Mouse (Mus musculus) layer of hippocampus, postnatal 10 days (tissue): Measurements from ENCODE around the gene Ehd1. TPM values are rescaled to one million over a fixed set of nuclear protein-coding genes. Genes with fewer than 3 reads are reported as not detected.

ENCODE experiments used
- DNase-seq, 2 experiments: peaks; one replicate each; pipeline ENCODE4 v3.0.0; 2021; ENCODE audit warnings: low spot score in 2 of 2
- total RNA-seq, 2 experiments: library from RNA; stranded (reverse); gene quantifications; 2 replicates each; pipeline ENCODE4 v1.2.3; 2021

Ehd1 gene
- total RNA-seq, 2 experiments from 2014 or later, result 75.1 to 82.7 TPM

GRCm38 (mm10) chr19:6331719-6332516 is 55.4 kb downstream of the Ehd1 start:
- DNase-seq, result peak; percentile 66 to 70

- DNase-seq, result no peak
These were observed 57.5 kb downstream of the Ehd1 start for GRCm38 (mm10) chr19:6333761-6334595.

- peak; percentile 91 to 94 for DNase-seq
These were observed 58.3 kb downstream of the Ehd1 start, which contains the start of gene Men1 for GRCm38 (mm10) chr19:6334673-6335457. TSS of gene Men1 (plus strand) at chr19:6334979.

GRCm38 (mm10) chr19:6335458-6335827 is 58.9 kb downstream of the Ehd1 start:
- peak; percentile 37 to 44 for DNase-seq

- no peak for DNase-seq
These were observed 60.4 kb downstream of the Ehd1 start for GRCm38 (mm10) chr19:6336920-6337319.

- no peak for DNase-seq
These were observed 61.6 kb downstream of the Ehd1 start for GRCm38 (mm10) chr19:6338171-6338570.

GRCm38 (mm10) chr19:6338716-6339115 is 62.2 kb downstream of the Ehd1 start:
- DNase-seq, result no peak

- DNase-seq, result no peak
These were observed 62.7 kb downstream of the Ehd1 start for GRCm38 (mm10) chr19:6339191-6339590.

GRCm38 (mm10) chr19:6339890-6340504 is 63.5 kb downstream of the Ehd1 start:
- DNase-seq, result no peak

GRCm38 (mm10) chr19:6340524-6341452 is 64.3 kb downstream of the Ehd1 start, which contains the start of gene Map4k2:
TSS of gene Map4k2 (plus strand) at chr19:6341135.
- peak; percentile 68 to 79 for DNase-seq

- no peak for DNase-seq
These were observed 65.0 kb downstream of the Ehd1 start for GRCm38 (mm10) chr19:6341453-6342077.

GRCm38 (mm10) chr19:6342276-6342933 is 65.9 kb downstream of the Ehd1 start:
- no peak for DNase-seq

- no peak for DNase-seq
These were observed 66.8 kb downstream of the Ehd1 start for GRCm38 (mm10) chr19:6343066-6343925.

- DNase-seq, result no peak
These were observed 67.5 kb downstream of the Ehd1 start for GRCm38 (mm10) chr19:6343996-6344395.

- no peak for DNase-seq
These were observed 69.5 kb downstream of the Ehd1 start for GRCm38 (mm10) chr19:6346023-6346422.

- DNase-seq, result no peak
These were observed 70.1 kb downstream of the Ehd1 start for GRCm38 (mm10) chr19:6346661-6347060.

- no peak for DNase-seq
These were observed 71.1 kb downstream of the Ehd1 start for GRCm38 (mm10) chr19:6347615-6348014.

- DNase-seq, result no peak
These were observed 72.2 kb downstream of the Ehd1 start for GRCm38 (mm10) chr19:6348717-6349116.
